Mouse (Mus musculus) left cerebral cortex, postnatal 14 days (tissue): ENCODE data around the gene Mief1. TPM values are rescaled to one million over a fixed set of nuclear protein-coding genes. Genes with fewer than 3 reads are reported as not detected.

ENCODE experiments used
- total RNA-seq, 2 experiments: library from RNA; stranded (reverse); gene quantifications; 2 replicates each; pipeline ENCODE4 v1.2.3; 2021

The Mief1 gene
- total RNA-seq, 2 experiments from 2014 or later: 30.7 to 31.4 TPM

Other genes starting within 250 kb of the Mief1 start
- 10 to 100 TPM; 41.9 to 42.8 TPM for gene Pdgfb, start 219.0 kb upstream of the Mief1 start, total RNA-seq
- gene Syngr1, start 142.7 kb upstream of the Mief1 start, total RNA-seq: 100 to 1,000 TPM; 534 to 540 TPM
- 100 to 1,000 TPM; 449 to 461 TPM for gene Rpl3, start 142.2 kb upstream of the Mief1 start, total RNA-seq
- gene Tab1, start 100.9 kb upstream of the Mief1 start, total RNA-seq: 10 to 100 TPM; 26.2 to 27.8 TPM
- gene Mgat3, start 60.3 kb upstream of the Mief1 start, total RNA-seq: 100 to 1,000 TPM; 109 to 110 TPM
- gene AC140267.1, start 1.8 kb downstream of the Mief1 start, total RNA-seq: 10 to 100 TPM; 18.7 to 25.4 TPM
- gene Atf4, start 21.2 kb downstream of the Mief1 start, total RNA-seq: 10 to 100 TPM; 93.4 TPM
- gene Rps19bp1, start 30.3 kb downstream of the Mief1 start, total RNA-seq: 10 to 100 TPM; 41.9 to 42.6 TPM
- 100 to 1,000 TPM in 1 of 2 experiments, 10 to 100 TPM in 1; 85.0 to 100 TPM for gene Cacna1i, start 53.2 kb downstream of the Mief1 start, total RNA-seq